Mouse (Mus musculus): ENCODE measurements around the gene Pga5. TPM values are rescaled to one million over a fixed set of nuclear protein-coding genes. Genes with fewer than 3 reads are reported as not detected.
A peak's percentile ranks its signal among the peaks of the same experiment; 100 is the strongest.

Pga5 gene
- polyA plus RNA-seq, 1 experiment from 2014 or later = 0.39 TPM

DNA sequence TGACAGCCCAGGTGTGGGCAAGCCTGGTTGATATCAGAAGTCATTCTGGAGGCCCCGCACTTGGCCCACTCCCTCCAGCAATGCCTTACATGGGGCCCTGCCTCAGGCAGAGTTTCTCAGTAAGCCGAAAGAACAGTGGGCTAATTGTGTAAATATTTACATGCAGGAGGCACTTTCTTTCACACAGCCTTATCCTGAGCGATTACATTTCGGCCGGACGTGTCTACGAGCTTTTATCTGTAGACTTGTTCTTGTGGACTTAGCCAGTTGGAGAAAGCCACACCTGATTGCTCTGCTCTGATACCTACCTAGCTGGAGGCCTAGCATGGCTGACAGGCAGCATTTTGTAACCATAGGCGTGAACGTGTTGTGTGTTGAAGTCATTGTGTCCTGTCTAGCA, 22.0 kb upstream of the Pga5 start:
- 22% methylated on average over 9 of the region's 9 CpGs for WGBS
- no peaks in the 10 kb centered on the region for H3K9me3 ChIP-seq
- H3K9ac ChIP-seq = 0 out of 2 replicates have a peak overlapping the region, but pooled peaks have one; percentile 16
- peak overlapping the region; percentile 24; the same call in 1 of the 2 replicates for H3K4me2 ChIP-seq (replicated peaks)
- no peaks in the 10 kb centered on the region for H3K27me3 ChIP-seq (replicated peaks)
- peaks cover 55% of the 10 kb centered on the region for H3K4me1 ChIP-seq (replicated peaks)
- no peaks in the 10 kb centered on the region for H3K36me3 ChIP-seq
- no peak overlapping the region for H3K4me3 ChIP-seq (replicated peaks)
- ATAC-seq = peak; percentile 87
- H3K27ac ChIP-seq = peak overlapping the region; percentile 61

DNA sequence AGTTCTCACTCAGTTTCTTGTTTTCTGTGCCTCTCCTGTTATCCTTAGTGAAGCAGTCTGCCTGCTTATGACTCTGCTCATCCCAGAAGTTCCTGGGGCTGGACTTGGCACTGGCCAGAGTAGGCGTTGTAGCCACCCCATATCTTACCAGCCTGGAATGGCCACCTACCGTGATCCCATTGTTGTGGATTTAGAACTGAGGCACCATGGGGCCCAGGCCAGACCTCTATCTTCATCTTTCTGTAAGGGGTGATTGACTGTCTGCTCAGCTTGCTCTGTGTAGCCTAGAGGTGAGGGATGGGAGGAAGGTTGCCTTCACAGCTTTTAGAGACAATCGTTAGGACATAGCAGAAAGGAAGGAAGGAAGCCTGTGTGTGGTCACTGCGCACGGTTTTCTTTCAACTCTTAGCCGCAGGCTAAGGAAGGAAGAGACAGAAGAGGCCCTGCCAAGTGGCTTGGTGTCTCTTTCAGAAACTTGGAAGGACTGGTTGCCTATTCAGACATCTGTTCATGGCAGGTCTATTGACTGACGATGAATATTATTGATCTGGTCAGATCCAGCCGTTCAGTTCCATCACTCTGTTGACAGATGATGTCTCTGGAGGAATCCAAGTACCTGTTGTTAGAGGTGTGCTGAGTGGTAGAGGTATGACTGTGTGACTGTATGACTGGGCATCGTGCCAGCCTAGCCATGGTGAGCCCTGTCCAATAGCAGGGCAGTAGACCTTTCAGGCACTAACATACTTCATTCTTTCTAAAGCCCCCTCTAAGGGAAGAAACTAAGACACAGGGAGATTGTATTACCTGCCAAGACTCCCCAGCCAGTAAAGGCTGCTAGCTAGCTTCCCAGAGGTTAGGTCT, 20.5 kb upstream of the Pga5 start:
- Histone ChIP-seq H3K4me3 (replicated peaks) (no peak overlapping the region), H3K27ac (peak overlapping the region; percentile 61), H3K36me3 (no peaks in the 10 kb centered on the region), H3K4me2 (replicated peaks) (peak overlapping the region; percentile 24; the same call in 1 of the 2 replicates), H3K27me3 (replicated peaks) (no peaks in the 10 kb centered on the region), H3K4me1 (replicated peaks) (peaks cover 55% of the 10 kb centered on the region), H3K9ac (no peak overlapping the region), H3K9me3 (no peaks in the 10 kb centered on the region)
- ATAC-seq = 0 out of 2 replicates have a peak, but pooled peaks have one; percentile 9
- WGBS = 77% methylated on average over 9 of the region's 9 CpGs

DNA sequence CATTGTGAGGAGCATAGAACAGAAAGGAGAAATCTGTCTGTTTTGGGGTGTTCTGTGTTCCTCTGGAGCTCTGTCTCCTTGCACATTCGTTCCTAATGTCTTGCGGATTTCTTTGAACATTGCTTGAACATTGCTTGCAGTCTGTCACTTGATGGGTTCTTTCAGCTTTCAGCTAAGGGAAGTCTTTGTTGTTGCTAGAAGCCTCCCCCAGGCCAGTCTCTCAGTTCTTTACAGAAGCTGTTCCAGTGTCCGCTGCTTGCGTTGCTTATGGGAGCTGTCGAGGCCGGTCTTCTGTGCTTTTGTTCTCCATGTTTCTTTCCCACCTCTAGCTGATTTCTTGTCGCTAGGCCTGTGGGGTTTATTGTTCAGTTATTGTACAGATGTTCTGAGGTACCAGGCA, 17.9 kb upstream of the Pga5 start:
- Histone ChIP-seq H3K27me3 (replicated peaks) (no peaks in the 10 kb centered on the region), H3K4me1 (replicated peaks) (peaks cover 51% of the 10 kb centered on the region), H3K4me2 (replicated peaks) (no peak overlapping the region), H3K36me3 (no peaks in the 10 kb centered on the region), H3K9me3 (no peaks in the 10 kb centered on the region), H3K9ac (no peak overlapping the region), H3K4me3 (replicated peaks) (no peak overlapping the region), H3K27ac (peak overlapping the region; percentile 4; the same call in 1 of the 2 replicates)
- 58% methylated on average over 7 of the region's 7 CpGs for WGBS
- no peak for ATAC-seq

DNA sequence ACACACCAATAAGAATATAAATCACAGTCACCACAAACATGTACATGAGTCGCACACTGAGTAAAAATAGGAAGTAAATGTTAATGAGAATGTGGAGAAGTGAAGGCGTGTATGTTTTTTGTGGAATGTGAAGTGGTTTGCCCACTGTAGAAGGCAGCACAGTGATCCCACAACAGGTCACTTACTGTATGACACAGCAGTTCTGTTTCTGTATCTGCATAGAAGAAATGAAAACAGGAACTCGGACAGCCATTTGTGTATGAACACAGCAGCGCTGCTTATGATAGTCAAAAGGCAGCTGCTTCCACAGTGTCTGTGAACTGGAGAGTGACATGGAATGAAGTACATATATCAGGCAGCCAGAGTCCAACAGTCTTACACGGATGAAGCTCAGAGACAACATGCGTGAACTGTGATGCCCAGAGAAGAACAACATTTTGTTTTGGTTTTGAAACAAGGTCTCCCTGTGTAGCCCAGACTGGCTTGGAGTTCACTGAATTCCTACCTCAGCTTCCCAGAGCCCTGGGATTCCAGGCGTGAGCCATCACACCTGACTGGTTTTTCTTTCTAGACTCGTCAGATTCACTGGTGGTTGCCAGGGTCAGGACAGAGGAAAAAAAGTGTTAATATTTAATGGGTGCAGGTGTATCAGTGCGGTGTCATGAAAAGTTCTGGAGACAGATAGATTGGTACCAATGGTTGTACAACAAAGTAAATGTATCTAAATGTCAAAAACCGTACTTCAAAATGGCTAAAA, 16.2 kb upstream of the Pga5 start:
- Histone ChIP-seq H3K9ac (no peak overlapping the region), H3K27me3 (replicated peaks) (no peaks in the 10 kb centered on the region), H3K4me2 (replicated peaks) (no peak overlapping the region), H3K36me3 (no peaks in the 10 kb centered on the region), H3K4me3 (replicated peaks) (no peak overlapping the region), H3K9me3 (no peaks in the 10 kb centered on the region), H3K27ac (no peak overlapping the region), H3K4me1 (replicated peaks) (peaks cover 48% of the 10 kb centered on the region)
- ATAC-seq = no peak
- 85% methylated on average over 10 of the region's 10 CpGs for WGBS

DNA sequence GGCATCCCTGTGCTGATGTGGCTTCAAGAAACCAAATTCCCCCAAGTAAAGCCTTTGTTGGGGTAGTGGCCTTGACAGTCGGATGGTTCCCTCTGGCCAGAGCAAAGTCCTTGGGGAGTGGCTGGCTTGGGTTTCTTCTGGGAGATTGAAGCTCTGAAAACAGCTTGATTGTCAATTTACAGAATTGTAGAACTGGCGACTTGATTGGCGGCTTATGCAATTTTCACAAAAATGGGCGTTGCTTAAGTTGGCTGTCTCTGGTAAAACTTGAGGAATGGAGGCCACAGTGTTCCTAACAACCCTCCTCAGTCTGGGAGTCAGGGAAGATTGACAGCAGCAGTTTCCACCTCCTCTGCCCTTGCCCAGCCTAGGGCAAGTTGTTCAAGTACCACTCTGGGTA, 14.5 kb upstream of the Pga5 start:
- Histone ChIP-seq H3K4me1 (replicated peaks) (peaks cover 37% of the 10 kb centered on the region), H3K27ac (peak overlapping the region; percentile 55; the same call in 1 of the 2 replicates), H3K4me2 (replicated peaks) (no peak overlapping the region), H3K9me3 (no peaks in the 10 kb centered on the region), H3K9ac (no peak overlapping the region), H3K4me3 (replicated peaks) (no peak overlapping the region), H3K27me3 (replicated peaks) (no peaks in the 10 kb centered on the region), H3K36me3 (no peaks in the 10 kb centered on the region)
- 64% methylated on average over 4 of the region's 4 CpGs for whole genome bisulfite sequencing
- ATAC-seq = no peak

DNA sequence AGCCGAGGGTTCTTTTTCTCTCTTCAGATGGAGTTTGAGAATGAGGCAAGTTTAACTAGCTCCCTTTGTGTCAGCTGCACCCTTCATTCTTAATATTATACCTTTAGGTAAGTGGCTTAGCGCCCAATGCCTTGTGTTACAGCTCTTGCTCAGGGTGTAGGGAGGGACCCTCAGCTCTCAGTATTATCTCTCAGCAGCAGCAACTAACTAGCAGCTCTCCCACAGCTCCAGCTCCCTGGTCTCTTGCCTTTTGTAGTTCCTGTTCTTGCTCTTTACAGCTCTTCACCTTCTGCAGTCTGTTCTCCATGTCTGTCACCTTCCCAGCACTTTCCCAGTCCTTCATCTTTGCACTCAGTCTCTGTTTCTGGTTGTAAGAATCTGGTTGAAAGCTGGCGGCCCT, 13.8 kb upstream of the Pga5 start:
- Histone ChIP-seq H3K9ac (no peak overlapping the region), H3K4me2 (replicated peaks) (0 out of 2 replicates have a peak overlapping the region, but pooled peaks have one; percentile 4), H3K9me3 (no peaks in the 10 kb centered on the region), H3K36me3 (no peaks in the 10 kb centered on the region), H3K27me3 (replicated peaks) (no peaks in the 10 kb centered on the region), H3K4me3 (replicated peaks) (no peak overlapping the region), H3K27ac (peak overlapping the region; percentile 55; the same call in 1 of the 2 replicates), H3K4me1 (replicated peaks) (peaks cover 31% of the 10 kb centered on the region)
- no peak for ATAC-seq
- WGBS = 80% methylated on average over 3 of the region's 3 CpGs

DNA sequence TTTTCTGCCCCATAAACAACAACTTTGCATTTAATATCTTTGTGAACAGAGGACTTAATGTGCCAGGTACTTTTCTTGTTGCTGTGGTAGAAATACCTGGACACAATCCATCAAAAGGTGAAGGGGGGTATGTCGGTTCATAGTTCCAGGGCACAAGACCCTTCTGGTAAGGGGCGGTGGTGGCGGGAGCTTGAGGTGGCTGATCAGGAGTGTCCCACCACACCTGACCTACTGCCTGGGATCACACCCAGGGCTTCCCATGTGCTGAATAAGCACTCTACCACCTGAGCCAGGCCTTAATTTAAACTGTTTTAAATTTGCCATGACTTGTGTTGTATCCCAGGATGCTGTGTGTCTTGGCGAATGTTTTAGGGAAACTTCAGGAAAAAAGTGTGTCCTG, 13.2 kb upstream of the Pga5 start:
- ATAC-seq = no peak
- Histone ChIP-seq H3K9me3 (no peaks in the 10 kb centered on the region), H3K4me2 (replicated peaks) (0 out of 2 replicates have a peak overlapping the region, but pooled peaks have one; percentile 67), H3K4me3 (replicated peaks) (no peak overlapping the region), H3K27me3 (replicated peaks) (no peaks in the 10 kb centered on the region), H3K36me3 (no peaks in the 10 kb centered on the region), H3K27ac (no peak overlapping the region), H3K9ac (no peak overlapping the region), H3K4me1 (replicated peaks) (peaks cover 31% of the 10 kb centered on the region)
- 86% methylated on average over 4 of the region's 4 CpGs for WGBS

DNA sequence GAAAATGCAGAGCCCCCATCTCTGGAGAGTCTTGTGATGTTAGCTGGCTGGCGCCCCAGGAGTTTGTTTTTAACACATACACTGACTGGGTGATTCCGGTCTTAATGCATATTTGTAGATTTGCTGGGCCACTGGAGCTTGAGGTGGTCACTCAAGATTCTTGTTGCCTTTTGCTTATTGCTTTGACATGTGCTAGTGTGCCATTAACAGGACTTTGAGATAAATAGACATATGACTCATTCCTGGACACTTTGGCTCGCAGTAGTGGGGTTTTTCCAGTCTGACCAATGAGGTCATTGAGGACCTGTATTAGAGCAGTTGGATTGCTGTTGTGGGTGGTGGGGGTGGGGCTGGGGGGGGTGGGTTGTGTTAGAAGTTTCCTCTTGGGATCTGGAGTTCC, 12.5 kb upstream of the Pga5 start:
- H3K4me3 ChIP-seq (replicated peaks) = peak overlapping the region; percentile 76; the same call in 1 of the 2 replicates

DNA sequence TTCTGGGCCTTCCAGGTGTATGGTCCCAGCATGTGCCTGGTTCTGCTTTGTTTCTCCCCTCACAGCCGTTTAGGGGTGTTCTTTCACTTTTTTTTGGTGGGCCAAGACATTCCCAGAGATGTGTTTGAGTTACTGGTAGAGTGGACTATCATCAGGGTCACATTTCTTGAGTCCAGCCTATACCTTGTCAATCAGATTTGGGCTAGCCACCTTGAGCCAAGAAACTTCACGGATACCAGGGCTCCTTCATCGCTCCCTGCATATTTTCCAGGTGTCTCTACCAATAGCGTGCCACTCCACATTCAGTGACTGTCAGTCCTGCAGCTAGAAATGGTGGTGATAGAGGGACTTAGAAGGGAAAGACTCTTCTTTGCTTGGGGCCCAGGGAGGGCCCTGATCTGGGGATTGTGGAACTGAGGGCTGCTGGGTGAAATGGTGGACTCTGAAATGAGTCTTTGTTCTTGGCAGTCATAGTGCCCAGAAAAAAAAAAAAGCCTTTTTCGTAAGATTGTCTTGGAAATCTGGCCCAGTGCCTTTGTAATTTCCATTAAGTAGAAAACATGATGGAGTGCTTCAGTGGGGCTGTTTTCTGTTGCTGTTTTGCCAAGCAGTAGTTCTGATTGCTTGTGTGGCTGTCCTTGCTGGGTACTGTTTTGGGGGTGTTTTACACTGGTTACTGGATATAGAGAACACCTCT, 11.7 kb upstream of the Pga5 start:
- Histone ChIP-seq H3K4me1 (replicated peaks) (peaks cover 21% of the 10 kb centered on the region), H3K36me3 (no peaks in the 10 kb centered on the region), H3K27me3 (replicated peaks) (no peaks in the 10 kb centered on the region), H3K9me3 (no peaks in the 10 kb centered on the region), H3K27ac (peak overlapping the region; percentile 96), H3K4me3 (replicated peaks) (peak overlapping the region; percentile 76), H3K4me2 (replicated peaks) (peak overlapping the region; percentile 67), H3K9ac (peak overlapping the region; percentile 80)
- ATAC-seq = no peak
- 47% methylated on average over 5 of the region's 5 CpGs for WGBS

More for the DNA sequence above, 12.5 kb upstream of the Pga5 start:
- H3K4me1 ChIP-seq (replicated peaks) = peaks cover 24% of the 10 kb centered on the region
- H3K27ac ChIP-seq = peak overlapping the region; percentile 96
- H3K9me3 ChIP-seq = no peaks in the 10 kb centered on the region
- no peaks in the 10 kb centered on the region for H3K27me3 ChIP-seq (replicated peaks)
- WGBS = 54% methylated on average over 3 of the region's 3 CpGs
- H3K9ac ChIP-seq = no peak overlapping the region
- H3K4me2 ChIP-seq (replicated peaks) = peak overlapping the region; percentile 67
- no peaks in the 10 kb centered on the region for H3K36me3 ChIP-seq
- ATAC-seq = no peak

DNA sequence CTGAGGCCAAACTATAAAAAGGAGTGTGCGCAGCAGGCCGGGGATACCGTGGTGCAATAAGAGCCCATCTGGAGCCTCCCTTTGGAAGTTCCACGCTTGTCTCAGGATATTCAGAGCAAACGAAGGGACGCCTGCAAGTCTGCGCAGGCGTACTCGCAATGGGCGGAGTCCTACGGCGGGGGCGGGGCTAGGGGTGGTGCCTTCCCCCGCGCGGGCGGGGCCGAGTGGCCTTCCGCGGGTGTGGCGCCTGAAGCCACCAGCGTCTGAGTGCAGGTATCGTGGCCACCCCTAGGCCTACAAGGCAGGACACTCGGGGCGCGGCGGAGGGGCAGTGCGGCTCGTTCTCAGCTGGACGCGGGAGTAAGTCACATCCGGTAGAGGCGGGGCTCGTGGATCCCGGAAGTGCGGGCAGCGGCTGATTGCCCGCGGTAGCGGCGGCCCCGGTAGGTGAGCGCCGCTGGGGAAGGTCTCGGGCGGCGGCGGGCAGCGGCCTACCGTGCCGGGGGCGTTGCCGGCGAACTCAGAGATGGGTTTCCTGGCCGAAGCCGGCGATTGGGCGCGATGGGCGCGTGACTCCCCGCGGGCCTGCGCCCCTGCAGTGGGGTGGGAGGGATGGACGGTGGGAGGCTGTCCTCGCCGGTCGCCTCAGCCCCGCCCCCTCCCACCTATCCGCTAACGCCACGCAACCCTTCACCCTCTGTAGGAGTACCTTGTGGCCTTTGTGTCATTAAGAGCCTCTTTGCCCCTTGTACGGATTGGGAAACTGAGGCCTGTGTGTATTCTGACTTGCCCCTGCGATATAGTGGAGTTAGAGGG, 10.9 kb upstream of the Pga5 start, which contains the start of gene Vps37c:
TSS of gene Vps37c (plus strand) at position 199 of the 816 bp plus-strand sequence.
- Histone ChIP-seq H3K36me3 (no peaks in the 10 kb centered on the region), H3K4me1 (replicated peaks) (peaks cover 21% of the 10 kb centered on the region), H3K4me2 (replicated peaks) (peak within 1 kb of the TSS; percentile 67), H3K9ac (peak within 1 kb of the TSS; percentile 80), H3K4me3 (replicated peaks) (peak within 1 kb of the TSS; percentile 76), H3K27me3 (replicated peaks) (no peaks in the 10 kb centered on the region), H3K9me3 (no peaks in the 10 kb centered on the region), H3K27ac (peak within 1 kb of the TSS; percentile 96)
- peak; percentile 94 for ATAC-seq
- WGBS = under 1% methylated on average over 74 of the region's 74 CpGs

DNA sequence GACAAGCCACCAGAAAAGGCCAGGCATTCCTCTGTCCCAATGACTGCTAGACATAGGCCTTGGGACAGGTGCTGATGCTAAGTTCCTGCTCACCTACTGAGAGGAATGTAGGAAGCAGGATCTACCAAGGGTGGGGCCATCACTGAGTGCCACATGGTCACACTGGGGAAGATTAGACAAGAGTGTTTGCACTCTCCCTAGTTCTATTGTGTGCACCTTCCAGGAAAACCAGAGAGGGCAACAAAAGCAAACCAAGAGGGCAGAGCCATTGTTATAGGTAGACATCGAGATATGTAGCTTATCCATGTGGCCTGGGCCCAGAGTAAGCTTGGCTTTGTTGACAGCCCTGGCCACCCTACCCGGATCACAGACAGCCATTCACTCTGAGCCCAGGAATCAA, 7.9 kb upstream of the Pga5 start:
- WGBS = 70% methylated on average over 2 of the region's 2 CpGs
- Histone ChIP-seq H3K4me2 (replicated peaks) (no peak overlapping the region), H3K4me1 (replicated peaks) (peaks cover 16% of the 10 kb centered on the region), H3K27me3 (replicated peaks) (no peaks in the 10 kb centered on the region), H3K9me3 (no peaks in the 10 kb centered on the region), H3K4me3 (replicated peaks) (no peak overlapping the region), H3K9ac (no peak overlapping the region), H3K36me3 (no peaks in the 10 kb centered on the region), H3K27ac (no peak overlapping the region)
- ATAC-seq = no peak
